Mouse (Mus musculus): ENCODE measurements around the gene Wbp11. TPM values are rescaled to one million over a fixed set of nuclear protein-coding genes. Genes with fewer than 3 reads are reported as not detected.
"Not testable (repeated sequence)": the region's sequence is repeated elsewhere in the genome, so short reads cannot be mapped to it uniquely, and the experiment has no call there.

Gene Wbp11
- polyA plus RNA-seq, 1 experiment from 2014 or later: 60.4 TPM

DNA sequence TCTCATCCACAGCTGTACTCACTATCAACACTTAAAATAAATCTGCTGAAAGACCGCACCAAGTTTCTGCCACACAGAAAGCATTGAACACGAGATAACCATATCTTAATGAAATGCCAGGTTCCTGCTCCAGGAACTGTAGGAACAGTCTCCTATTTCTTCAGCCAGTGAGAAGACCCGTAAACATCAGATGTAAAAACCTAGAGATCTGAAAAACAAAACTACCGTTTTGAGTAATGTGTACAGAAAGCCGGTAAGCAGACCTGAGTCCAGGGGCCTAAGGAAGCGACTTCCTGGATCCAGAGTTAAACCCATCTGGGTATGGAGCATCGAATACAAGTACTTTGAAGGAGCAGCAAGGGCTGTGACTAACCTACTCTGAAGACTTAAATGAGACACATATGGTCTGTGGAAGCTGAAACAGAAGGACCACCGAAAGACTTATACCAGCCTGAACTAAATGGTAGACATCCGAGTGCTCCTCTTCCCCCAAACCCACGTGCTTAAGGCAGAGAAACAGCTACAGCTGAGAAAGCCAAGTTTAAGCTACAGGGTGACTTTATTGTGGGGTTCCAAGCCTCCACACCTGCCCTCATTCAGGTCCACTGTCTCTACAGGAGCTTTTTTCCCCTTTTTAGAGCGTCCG is 24.8 kb downstream of the Wbp11 start:
- Histone ChIP-seq H3K4me3 (peak overlapping the region; percentile 71), H3K4me1 (replicated peaks) (peaks cover 21% of the 10 kb centered on the region), H3K9me3 (replicated peaks) (no peaks in the 10 kb centered on the region), H3K9ac (peak overlapping the region; percentile 93), H3K27me3 (no peaks in the 10 kb centered on the region), H3K36me3 (no peaks in the 10 kb centered on the region), H3K4me2 (peak overlapping the region; percentile 89), H3K27ac (peak overlapping the region; percentile 100)
- 5% methylated on average over 12 of the region's 12 CpGs for WGBS
- ATAC-seq (replicated peaks; ENCODE audit: insufficient number of reproducible peaks, insufficient read depth, low FRiP score, low read depth): peak; percentile 2; the same call in 1 of the 2 replicates

DNA sequence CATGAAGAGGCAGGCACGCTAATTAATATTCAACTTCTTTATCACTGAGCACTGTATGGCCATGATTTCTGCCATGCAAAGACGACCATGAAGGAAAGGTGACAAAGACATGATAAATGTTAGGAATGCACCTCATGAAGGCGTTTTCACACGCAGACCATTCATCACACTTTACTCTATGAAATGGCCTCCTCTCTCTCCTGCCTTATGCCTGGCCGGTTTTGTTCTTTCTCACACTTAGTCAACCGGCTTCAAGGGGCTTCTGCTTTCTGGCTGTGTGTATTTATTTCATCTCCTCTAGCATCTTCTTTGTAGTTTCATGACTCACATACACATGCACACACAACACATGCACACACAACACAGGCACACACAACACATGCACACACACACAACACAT is 26.8 kb downstream of the Wbp11 start:
- ATAC-seq (replicated peaks; ENCODE audit: insufficient number of reproducible peaks, insufficient read depth, low FRiP score, low read depth): no peak
- 74% methylated on average over 6 of the region's 6 CpGs for WGBS
- Histone ChIP-seq H3K4me2 (no peak overlapping the region), H3K36me3 (no peaks in the 10 kb centered on the region), H3K4me1 (replicated peaks) (peaks cover 14% of the 10 kb centered on the region), H3K27ac (no peak overlapping the region), H3K4me3 (no peak overlapping the region), H3K9ac (no peak overlapping the region), H3K9me3 (replicated peaks) (no peaks in the 10 kb centered on the region), H3K27me3 (no peaks in the 10 kb centered on the region)

DNA sequence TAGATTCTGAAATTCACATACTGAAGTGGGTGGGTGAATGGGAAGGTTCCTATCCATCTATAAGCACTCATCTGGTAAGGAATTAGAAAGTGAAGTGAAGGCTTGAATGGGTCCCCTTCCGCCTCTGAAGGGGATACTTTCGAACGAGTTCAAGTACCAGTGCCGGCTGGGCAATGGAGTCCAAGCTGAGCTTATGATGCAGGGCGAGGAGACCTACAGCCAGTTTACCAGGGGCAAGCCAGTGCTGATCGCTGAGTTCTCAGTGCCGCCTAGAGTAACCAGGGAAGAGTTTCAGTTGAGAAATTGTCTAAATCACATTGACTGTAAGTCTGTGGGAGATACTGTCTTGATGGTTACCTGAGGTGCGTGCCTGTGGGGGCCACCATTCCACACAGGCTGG is 27.3 kb downstream of the Wbp11 start:
- H3K9me3 ChIP-seq (replicated peaks): no peaks in the 10 kb centered on the region
- whole genome bisulfite sequencing: 90% methylated on average over 8 of the region's 8 CpGs
- H3K4me3 ChIP-seq: no peak overlapping the region
- H3K9ac ChIP-seq: no peak overlapping the region
- no peak overlapping the region for H3K4me2 ChIP-seq
- H3K36me3 ChIP-seq: no peaks in the 10 kb centered on the region
- no peaks in the 10 kb centered on the region for H3K27me3 ChIP-seq
- no peak for ATAC-seq (replicated peaks; ENCODE audit: insufficient number of reproducible peaks, insufficient read depth, low FRiP score, low read depth)
- H3K4me1 ChIP-seq (replicated peaks): peaks cover 14% of the 10 kb centered on the region
- H3K27ac ChIP-seq: no peak overlapping the region

DNA sequence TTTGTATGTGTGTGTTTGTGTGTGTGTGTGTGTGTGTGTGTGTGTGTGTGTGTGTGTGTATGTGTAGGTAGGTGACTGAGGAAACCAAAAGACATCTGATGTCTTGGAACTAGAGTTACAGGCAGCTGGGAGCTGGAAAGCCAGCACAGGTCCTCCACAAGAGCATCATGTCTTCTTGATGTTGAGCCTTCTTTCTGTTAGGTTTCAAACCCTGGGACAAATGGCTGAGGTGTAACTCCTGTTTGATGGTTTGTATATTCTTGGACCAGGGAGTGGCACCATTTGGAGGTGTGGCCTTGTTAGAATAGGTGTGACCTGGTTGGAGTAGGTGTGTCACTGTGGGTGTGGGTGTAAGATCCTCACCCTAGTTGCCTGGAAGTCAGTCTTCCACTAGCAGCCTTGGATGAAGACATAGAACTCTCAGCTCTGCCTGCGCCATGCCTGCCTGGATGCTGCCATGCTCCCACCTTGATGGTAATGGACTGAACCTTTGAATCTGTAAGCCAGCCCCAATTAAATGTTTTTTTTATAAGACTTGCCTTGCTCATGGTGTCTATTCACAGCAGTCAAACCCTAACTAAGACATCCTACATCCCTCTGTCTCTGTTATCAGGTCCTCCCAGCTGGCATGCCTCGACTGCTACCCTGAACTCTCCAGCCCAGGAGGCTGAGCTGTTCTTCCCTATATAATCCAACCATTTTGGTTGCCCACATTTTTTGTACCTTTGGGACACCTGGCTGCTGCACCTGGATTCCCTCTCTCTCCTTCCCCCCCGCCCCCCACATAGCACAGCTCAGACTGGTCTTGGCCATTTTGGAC is 29.9 kb downstream of the Wbp11 start:
- 71% methylated on average over 3 of the region's 3 CpGs for WGBS
- not testable (repeated sequence) for ATAC-seq (replicated peaks; ENCODE audit: insufficient number of reproducible peaks, insufficient read depth, low FRiP score, low read depth); H3K9me3 ChIP-seq (replicated peaks); H3K27me3 ChIP-seq; H3K27ac ChIP-seq; H3K9ac ChIP-seq; H3K4me1 ChIP-seq (replicated peaks); H3K4me2 ChIP-seq; H3K4me3 ChIP-seq; H3K36me3 ChIP-seq

DNA sequence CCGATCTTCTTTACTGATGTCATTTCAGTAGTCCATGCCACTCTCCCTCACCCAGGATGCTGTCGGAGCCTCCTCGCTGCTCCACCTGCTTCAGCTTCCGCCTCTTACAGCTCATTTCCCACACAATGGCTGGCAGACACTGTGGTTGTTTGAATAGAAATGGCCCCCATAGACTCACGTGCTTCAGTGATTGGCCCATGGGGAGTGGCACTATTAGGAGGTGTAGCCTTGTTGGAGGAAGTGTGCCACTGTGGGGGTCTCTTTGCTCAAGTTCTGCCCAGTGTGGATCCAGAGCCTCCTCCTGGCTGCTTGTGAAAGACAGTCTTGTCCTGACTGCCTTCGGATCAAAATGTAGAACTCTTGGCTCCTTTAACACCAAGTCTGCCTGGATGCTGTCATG is 32.2 kb downstream of the Wbp11 start:
- Histone ChIP-seq H3K4me1 (replicated peaks) (peaks cover 7% of the 10 kb centered on the region), H3K4me2 (no peak overlapping the region), H3K36me3 (no peaks in the 10 kb centered on the region), H3K27me3 (no peaks in the 10 kb centered on the region), H3K27ac (no peak overlapping the region), H3K9me3 (replicated peaks) (no peaks in the 10 kb centered on the region), H3K4me3 (no peak overlapping the region), H3K9ac (no peak overlapping the region)
- no peak for ATAC-seq (replicated peaks; ENCODE audit: insufficient number of reproducible peaks, insufficient read depth, low FRiP score, low read depth)
- WGBS: 60% methylated on average over 6 of the region's 6 CpGs

DNA sequence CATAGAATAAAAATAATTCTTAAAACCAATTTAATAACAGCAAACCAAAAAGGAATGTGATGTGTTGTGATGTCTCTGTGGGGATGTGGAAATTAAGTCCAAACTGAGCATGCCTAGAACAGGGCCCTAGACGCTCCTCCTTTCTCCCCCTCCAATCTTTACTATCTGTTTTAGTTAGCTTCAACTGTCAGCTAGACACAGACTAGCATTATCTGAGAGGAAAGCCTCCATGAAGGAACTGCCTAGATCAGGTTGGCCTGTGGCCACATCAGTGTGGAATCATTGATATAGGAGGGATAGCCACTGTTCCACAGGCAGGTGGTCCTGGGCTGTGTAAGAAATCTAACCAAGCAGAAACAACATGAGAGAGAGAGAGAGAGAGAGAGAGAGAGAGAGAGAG is 32.9 kb downstream of the Wbp11 start:
- H3K27me3 ChIP-seq: no peaks in the 10 kb centered on the region
- no peak overlapping the region for H3K27ac ChIP-seq
- WGBS: 53% methylated on average over 1 of the region's 1 CpGs
- ATAC-seq (replicated peaks; ENCODE audit: insufficient number of reproducible peaks, insufficient read depth, low FRiP score, low read depth): no peak
- H3K4me3 ChIP-seq: no peak overlapping the region
- no peaks in the 10 kb centered on the region for H3K9me3 ChIP-seq (replicated peaks)
- no peak overlapping the region for H3K9ac ChIP-seq
- H3K4me1 ChIP-seq (replicated peaks): peaks cover 7% of the 10 kb centered on the region
- H3K4me2 ChIP-seq: no peak overlapping the region
- H3K36me3 ChIP-seq: no peaks in the 10 kb centered on the region

DNA sequence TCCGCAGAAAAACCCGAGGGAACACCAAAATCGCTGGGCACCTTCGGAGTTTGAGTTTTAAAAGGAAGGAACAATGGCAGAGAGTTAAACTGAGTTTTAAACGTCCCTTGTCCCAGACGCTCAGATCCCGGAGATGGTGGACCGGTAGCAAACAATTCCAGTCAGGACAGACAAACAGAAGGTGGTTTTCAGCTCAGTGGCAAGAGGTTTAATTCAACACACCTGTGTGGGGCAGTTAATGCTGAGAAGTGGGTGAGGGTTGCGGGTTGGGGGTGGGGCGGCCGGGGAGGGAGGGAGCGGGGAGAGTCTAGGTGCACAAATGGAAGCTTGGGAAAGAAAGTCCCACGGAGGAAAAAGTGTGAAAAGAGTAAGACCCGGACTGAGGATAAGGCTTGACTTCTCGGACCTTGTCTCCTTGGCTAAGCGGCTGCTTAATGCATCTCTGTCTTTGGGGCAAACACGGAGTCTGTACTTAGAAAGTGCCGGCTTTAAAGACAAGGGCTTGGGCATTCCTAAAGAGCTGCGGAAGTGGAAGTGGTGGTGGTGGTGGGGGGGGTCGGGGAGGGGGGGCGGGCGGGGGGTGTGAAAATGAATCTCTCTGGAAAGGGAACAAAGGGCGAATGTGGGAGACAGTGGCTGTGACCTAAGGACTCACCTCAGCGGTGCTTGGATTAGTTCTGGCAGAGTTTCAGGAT is 34.1 kb downstream of the Wbp11 start:
- peak overlapping the region; percentile 53 for H3K4me3 ChIP-seq
- WGBS: 1% methylated on average over 24 of the region's 24 CpGs
- H3K4me1 ChIP-seq (replicated peaks): peaks cover 7% of the 10 kb centered on the region
- H3K27me3 ChIP-seq: no peaks in the 10 kb centered on the region
- H3K27ac ChIP-seq: no peak overlapping the region
- H3K4me2 ChIP-seq: peak overlapping the region; percentile 76
- H3K9ac ChIP-seq: peak overlapping the region; percentile 39
- H3K9me3 ChIP-seq (replicated peaks): no peaks in the 10 kb centered on the region
- 0 out of 2 replicates have a peak, but pooled peaks have one; percentile 20 for ATAC-seq (replicated peaks; ENCODE audit: insufficient number of reproducible peaks, insufficient read depth, low FRiP score, low read depth)
- no peaks in the 10 kb centered on the region for H3K36me3 ChIP-seq

DNA sequence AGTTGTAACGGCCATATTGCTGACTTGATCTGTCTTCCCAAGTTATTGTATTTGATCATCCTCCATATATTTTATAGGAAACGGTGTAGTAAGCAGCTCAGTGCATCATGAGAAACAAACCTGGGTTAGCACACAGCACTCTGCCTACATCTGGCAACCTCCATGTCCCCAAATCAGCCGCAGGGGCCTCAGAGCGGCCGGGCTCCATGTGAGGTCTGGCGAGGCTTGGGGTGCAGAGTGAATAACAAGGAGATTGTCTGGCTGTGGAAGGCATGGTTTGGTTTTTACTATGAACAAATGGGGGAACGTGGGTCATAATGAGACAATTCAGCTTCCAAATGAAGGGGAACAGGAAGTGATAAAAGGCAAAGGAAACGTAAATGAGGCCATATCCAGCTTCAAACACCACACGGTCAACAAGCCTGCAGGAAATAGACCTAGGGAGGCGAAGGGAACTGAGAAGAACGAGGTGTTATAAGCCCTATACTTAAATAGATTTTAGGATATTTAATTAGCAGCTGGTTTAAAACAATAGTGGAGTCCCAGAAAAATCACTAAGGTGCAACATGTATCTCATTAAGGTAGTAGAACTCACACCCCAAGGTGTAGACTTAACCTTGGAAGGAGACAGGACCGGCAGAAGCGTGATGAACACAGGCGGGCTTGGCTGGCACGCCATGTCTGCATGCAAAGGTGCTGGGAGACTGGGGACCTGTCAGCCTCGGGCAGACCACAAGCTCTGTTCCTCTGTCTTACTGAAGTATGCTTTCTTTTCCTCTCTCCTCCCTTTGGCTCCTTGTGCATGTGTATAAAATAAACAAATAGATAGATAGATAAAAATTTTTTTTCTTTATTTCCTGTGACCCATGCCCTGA is 34.9 kb downstream of the Wbp11 start:
- peak overlapping the region; percentile 39 for H3K9ac ChIP-seq
- peaks cover 7% of the 10 kb centered on the region for H3K4me1 ChIP-seq (replicated peaks)
- H3K27me3 ChIP-seq: no peaks in the 10 kb centered on the region
- no peaks in the 10 kb centered on the region for H3K9me3 ChIP-seq (replicated peaks)
- H3K4me2 ChIP-seq: peak overlapping the region; percentile 76
- no peaks in the 10 kb centered on the region for H3K36me3 ChIP-seq
- 26% methylated on average over 16 of the region's 16 CpGs for WGBS
- no peak overlapping the region for H3K27ac ChIP-seq
- H3K4me3 ChIP-seq: peak overlapping the region; percentile 53
- no peak for ATAC-seq (replicated peaks; ENCODE audit: insufficient number of reproducible peaks, insufficient read depth, low FRiP score, low read depth)

DNA sequence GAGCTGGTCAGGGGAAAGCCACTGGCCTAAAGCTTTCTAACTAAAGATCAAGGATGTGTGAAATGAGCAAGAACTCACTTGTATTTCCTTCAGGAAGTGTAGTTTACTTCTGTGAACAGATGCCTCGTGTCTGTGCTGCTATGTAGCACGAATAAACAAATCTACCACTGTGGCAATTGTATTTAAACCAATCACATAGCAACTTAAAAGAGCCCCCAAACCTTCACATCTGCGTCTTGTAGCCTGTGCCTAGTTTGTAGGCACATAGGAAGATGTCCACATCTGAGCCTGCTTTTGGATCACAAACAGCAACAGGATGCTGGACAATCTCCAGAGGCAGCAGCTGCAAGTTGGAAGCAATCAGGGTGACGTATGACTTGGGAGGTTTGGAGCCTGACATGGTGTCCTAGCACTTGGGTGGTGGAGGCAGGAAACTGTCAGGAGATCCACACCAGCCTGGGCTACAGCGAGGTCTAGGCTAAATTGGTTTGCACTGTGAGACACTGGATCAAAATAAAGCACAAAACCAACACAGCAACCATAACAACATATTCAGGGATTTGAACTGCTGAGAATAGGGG is 38.6 kb downstream of the Wbp11 start:
- Histone ChIP-seq H3K9me3 (replicated peaks) (no peaks in the 10 kb centered on the region), H3K4me3 (no peak overlapping the region), H3K27me3 (no peaks in the 10 kb centered on the region), H3K27ac (peak overlapping the region; percentile 43; the same call in 1 of the 2 replicates), H3K4me1 (replicated peaks) (peaks cover 7% of the 10 kb centered on the region), H3K4me2 (no peak overlapping the region), H3K9ac (no peak overlapping the region), H3K36me3 (no peaks in the 10 kb centered on the region)
- WGBS: 53% methylated on average over 5 of the region's 5 CpGs
- ATAC-seq (replicated peaks; ENCODE audit: insufficient number of reproducible peaks, insufficient read depth, low FRiP score, low read depth): no peak

DNA sequence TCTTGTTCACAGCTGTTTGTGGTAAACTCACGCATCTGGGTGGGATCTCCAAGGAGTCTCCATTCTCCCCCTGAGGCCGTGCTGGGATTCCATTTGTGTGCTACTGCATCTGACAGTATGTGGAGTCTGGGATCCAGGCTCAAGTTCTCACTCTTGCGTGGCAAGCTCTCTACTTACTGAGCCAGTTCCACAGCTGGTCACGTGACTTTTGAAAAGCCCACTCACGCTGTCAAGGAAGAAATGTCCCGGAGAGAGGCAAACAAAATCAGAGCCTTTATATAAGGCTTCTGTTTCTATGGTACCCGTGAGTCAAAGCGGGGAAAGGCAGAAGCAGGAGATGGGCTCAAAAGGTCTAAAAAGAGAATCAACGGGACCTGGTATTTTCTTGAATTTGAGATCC is 45.3 kb downstream of the Wbp11 start:
- 85% methylated on average over 9 of the region's 9 CpGs for WGBS
- Histone ChIP-seq H3K27ac (no peak overlapping the region), H3K4me2 (no peak overlapping the region), H3K4me1 (replicated peaks) (no peaks in the 10 kb centered on the region), H3K9me3 (replicated peaks) (no peaks in the 10 kb centered on the region), H3K36me3 (no peaks in the 10 kb centered on the region), H3K9ac (no peak overlapping the region), H3K27me3 (no peaks in the 10 kb centered on the region), H3K4me3 (no peak overlapping the region)
- no peak for ATAC-seq (replicated peaks; ENCODE audit: insufficient number of reproducible peaks, insufficient read depth, low FRiP score, low read depth)

Measured in heart, embryonic 15.5 days (tissue).